Mouse (Mus musculus) G1E (cell line): ENCODE results near the gene Ppp1r3f.

Experiments used
- CTCF ChIP-seq: IDR thresholded peaks from 2 replicates; pipeline ENCODE4 v1.5.1; 2012; ENCODE audit warnings: low read depth, low read length, inconsistent platforms, mixed read lengths
- GATA1 ChIP-seq: IDR thresholded peaks from 2 replicates; pipeline ENCODE4 v1.6.1; 2012; ENCODE audit warnings: borderline replicate concordance, low read length, inconsistent platforms, mixed read lengths
- GATA2 ChIP-seq: IDR thresholded peaks from 2 replicates; pipeline ENCODE4 v1.6.1; 2012; ENCODE audit warnings: low read depth, low read length, inconsistent platforms, borderline replicate concordance

DNA sequence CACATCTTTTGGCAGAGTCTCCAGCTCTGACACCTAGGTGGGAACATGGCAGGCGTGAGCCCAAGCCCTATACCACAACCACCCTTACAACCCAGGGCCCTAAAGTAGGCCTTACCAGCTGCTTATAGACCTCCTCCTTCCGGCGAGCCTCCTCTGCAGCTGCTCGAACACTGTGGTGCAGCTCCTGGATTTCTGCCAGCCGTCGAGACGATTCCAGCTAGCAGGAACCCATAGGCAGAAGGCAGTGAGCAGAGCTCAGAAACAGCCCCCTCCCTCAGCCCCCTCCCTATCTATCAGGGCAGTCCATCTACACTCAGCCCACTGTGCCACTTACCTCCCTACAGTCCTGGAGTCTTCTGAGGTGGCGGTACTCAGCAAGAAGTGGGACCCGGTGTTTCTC lies 21.3 kb upstream of the Ppp1r3f start:
- TF ChIP-seq CTCF (no peak), GATA1 (no peak), GATA2 (no peak)
